ENCODE assay signal across 12 mouse cellular contexts in the genomic region with DNA sequence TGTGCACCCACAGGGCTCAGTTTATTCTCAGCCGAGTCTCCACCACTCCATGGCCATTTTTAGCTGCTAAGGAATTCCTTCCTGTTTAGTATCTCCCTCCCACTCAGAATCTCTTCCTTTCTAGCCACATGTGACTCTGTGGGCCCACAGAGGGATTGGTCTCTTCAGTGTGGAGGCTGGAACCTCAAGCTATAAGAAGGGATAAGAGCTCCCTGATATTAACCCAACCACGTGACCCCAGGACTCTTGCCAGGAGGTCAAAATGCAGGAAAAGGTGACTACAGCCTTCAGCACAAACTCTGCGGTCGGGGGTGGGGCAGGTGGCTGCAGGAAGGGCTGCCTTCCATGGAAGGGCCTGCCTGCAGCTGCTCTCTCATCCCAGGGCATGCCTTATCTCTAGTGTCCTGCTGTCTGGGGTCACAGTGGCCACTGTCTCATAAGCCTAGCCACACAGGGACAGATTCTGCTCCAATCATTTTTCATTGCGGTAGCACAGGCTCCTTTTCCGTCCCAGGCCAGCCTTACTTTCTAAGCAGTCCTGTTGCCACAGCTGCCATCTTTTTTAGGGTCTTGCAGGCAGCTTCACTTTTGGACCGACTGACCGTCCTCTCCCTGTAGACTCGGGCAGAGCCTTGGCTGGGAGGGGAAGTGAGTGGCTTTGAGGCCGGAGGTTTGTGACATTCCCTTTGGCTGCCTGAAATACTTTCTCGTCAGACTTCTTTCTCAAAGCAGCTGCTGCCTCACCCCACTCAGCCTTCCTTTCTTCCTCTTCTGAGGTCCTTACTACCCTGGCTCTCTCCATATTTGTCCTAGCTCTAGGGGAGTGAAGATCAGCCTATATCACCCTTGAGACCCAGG. TPM values are rescaled to one million over a fixed set of nuclear protein-coding genes. Genes with fewer than 3 reads are reported as not detected.
DNase-seq lines count a peak whose midpoint lies in the region; ATAC-seq and TF ChIP-seq lines count a peak whose summit lies in the region.
"Had no signal": no experiment of that assay in that cellular context is flagged by ENCODE, and none has a peak within 500 bp of the region (broad histone marks: within the 10 kb centered on the region; RNA-seq: fewer than 3 reads in every experiment).

No protein-coding gene starts in this region.

- no peak overlapping the region for H3K4me2 ChIP-seq in lung, embryonic 14.5 days
- no peak overlapping the region for H3K4me2 ChIP-seq in heart, postnatal 0 days (ENCODE audit: low read depth, low read length)
- no peak overlapping the region for H3K4me2 ChIP-seq in limb, embryonic 15.5 days
- H3K4me2 ChIP-seq: forebrain, embryonic 12.5 days; midbrain, embryonic 15.5 days had no signal

- no peak for ATAC-seq in lung, embryonic 14.5 days (ENCODE audit: insufficient read depth)
- ATAC-seq in heart, postnatal 0 days (ENCODE audit: insufficient read depth, low read depth): peak; percentile 59
- no peak for ATAC-seq in limb, embryonic 15.5 days (ENCODE audit: insufficient number of reproducible peaks, low FRiP score, low TSS enrichment, low read depth)
- peak; percentile 58 for ATAC-seq in megakaryocyte-erythroid progenitor cell, adult 5-6 weeks (replicated peaks; ENCODE audit: low FRiP score, low TSS enrichment, poor library complexity, severe bottlenecking)
- ATAC-seq: inflammation-experienced regulatory T-cells, adult 6 months; midbrain, embryonic 15.5 days had no signal

- H3K27ac ChIP-seq in lung, embryonic 14.5 days (ENCODE audit: low read depth): no peak overlapping the region
- peak overlapping the region; percentile 77 for H3K27ac ChIP-seq in heart, postnatal 0 days (ENCODE audit: low read depth)
- 0 out of 2 replicates have a peak overlapping the region, but pooled peaks have one; percentile 27 for H3K27ac ChIP-seq in limb, embryonic 15.5 days
- H3K27ac ChIP-seq: forebrain, embryonic 12.5 days; midbrain, embryonic 15.5 days had no signal

- no peaks in the 10 kb centered on the region for H3K27me3 ChIP-seq in lung, embryonic 14.5 days (ENCODE audit: insufficient read depth, low read length)
- no peaks in the 10 kb centered on the region for H3K27me3 ChIP-seq in heart, postnatal 0 days (ENCODE audit: control insufficient read depth, insufficient read depth, low read length)
- no peaks in the 10 kb centered on the region for H3K27me3 ChIP-seq in limb, embryonic 15.5 days
- H3K27me3 ChIP-seq: midbrain, embryonic 15.5 days had no signal

- TF ChIP-seq EP300 in heart, postnatal 0 days (IDR thresholded peaks at IDR 0.05; ENCODE audit: low read depth): no peak

- H3K4me1 ChIP-seq in lung, embryonic 14.5 days (ENCODE audit: insufficient read depth): peaks cover 4% of the 10 kb centered on the region; the same call in 1 of the 2 replicates
- H3K4me1 ChIP-seq in heart, postnatal 0 days (ENCODE audit: control insufficient read depth, insufficient read depth): peaks cover 48% of the 10 kb centered on the region
- H3K4me1 ChIP-seq in limb, embryonic 15.5 days: peaks cover 17% of the 10 kb centered on the region
- H3K4me1 ChIP-seq: midbrain, embryonic 15.5 days had no signal

- 22% methylated on average over 11 of the region's 11 CpGs for WGBS in lung, embryonic 14.5 days
- 8% methylated on average over 11 of the region's 11 CpGs for WGBS in heart, postnatal 0 days
- 53% methylated on average over 11 of the region's 11 CpGs for WGBS in limb, embryonic 15.5 days

- no peak overlapping the region for H3K4me3 ChIP-seq in lung, embryonic 14.5 days (ENCODE audit: low read depth, low read length)
- H3K4me3 ChIP-seq in heart, postnatal 0 days (ENCODE audit: low read depth, low read length): no peak overlapping the region
- H3K4me3 ChIP-seq in limb, embryonic 15.5 days: no peak overlapping the region
- H3K4me3 ChIP-seq: forebrain, embryonic 12.5 days; midbrain, embryonic 15.5 days had no signal

- no peaks in the 10 kb centered on the region for H3K9me3 ChIP-seq in lung, embryonic 14.5 days (ENCODE audit: low read depth, low read length)
- no peaks in the 10 kb centered on the region for H3K9me3 ChIP-seq in heart, postnatal 0 days (replicated peaks; ENCODE audit: control insufficient read depth, low read length)
- H3K9me3 ChIP-seq in limb, embryonic 15.5 days: no peaks in the 10 kb centered on the region
- H3K9me3 ChIP-seq: forebrain, embryonic 12.5 days; midbrain, embryonic 15.5 days had no signal

- TF ChIP-seq CTCF in lung, embryonic 14.5 days (IDR thresholded peaks at IDR 0.05; ENCODE audit: low read depth): no peak
- no peak for TF ChIP-seq CTCF in heart, postnatal 0 days (IDR thresholded peaks at IDR 0.05; ENCODE audit: low read depth)

- H3K9ac ChIP-seq in lung, embryonic 14.5 days: no peak overlapping the region
- peak overlapping the region; percentile 32; the same call in 1 of the 2 replicates for H3K9ac ChIP-seq in heart, postnatal 0 days (replicated peaks; ENCODE audit: low read depth, low read length)
- H3K9ac ChIP-seq in limb, embryonic 15.5 days: no peak overlapping the region
- H3K9ac ChIP-seq: forebrain, embryonic 12.5 days; midbrain, embryonic 15.5 days had no signal

- DNase-seq in lung, embryonic 14.5 days: peak; percentile 32
- no peak for DNase-seq in lung, postnatal 14 days
- DNase-seq in heart, postnatal 0 days (ENCODE audit: low spot score): peak; percentile 66
- DNase-seq in adrenal gland, adult 18-20 months (ENCODE audit: low spot score in 2 of 2): no peak
- DNase-seq in urinary bladder, postnatal 10 days (ENCODE audit: low spot score): no peak
- DNase-seq: cerebellum, adult 2 months; thymus, postnatal 25 days had no signal

- H3K36me3 ChIP-seq in lung, embryonic 14.5 days (ENCODE audit: insufficient read depth): no peaks in the 10 kb centered on the region
- no peaks in the 10 kb centered on the region for H3K36me3 ChIP-seq in heart, postnatal 0 days (replicated peaks; ENCODE audit: control insufficient read depth, insufficient read depth, low read length)
- no peaks in the 10 kb centered on the region for H3K36me3 ChIP-seq in limb, embryonic 15.5 days
- H3K36me3 ChIP-seq: forebrain, embryonic 12.5 days; midbrain, embryonic 15.5 days had no signal

RNA-seq across cellular contexts. Expression of gene Gadd45g, which starts 35.0 kb away (rescaled TPM):
- polyA plus RNA-seq in lung, embryonic 14.5 days (2014; fragmentation: Nextera tagmentation; extraction: Ambion mirVana): 26.1 and 27.2 TPM in 2 replicates
- 18.7 and 30.4 TPM in 2 replicates for total RNA-seq in heart, postnatal 0 days (2014; rRNA removed; ENCODE audit: low replicate concordance)
- 33.2 and 46.6 TPM in 2 replicates for polyA plus RNA-seq in heart, postnatal 0 days (2015; fragmentation: Nextera tagmentation; extraction: Ambion mirVana)
- 61.7 and 77.7 TPM in 2 replicates for polyA plus RNA-seq in limb, embryonic 15.5 days (2015; fragmentation: Nextera tagmentation; extraction: Ambion mirVana)
- total RNA-seq in megakaryocyte-erythroid progenitor cell, adult 5-6 weeks (2014; fragmentation: Nextera tagmentation): 3.4 and 6.4 TPM in 2 replicates
- total RNA-seq in megakaryocyte-erythroid progenitor cell, adult 5-6 weeks (2017): 11.5 and 12.9 TPM in 2 replicates
- total RNA-seq in adrenal gland, adult 18-20 months (2021): 10 to 100 TPM; 44.9 to 80.0 TPM

Comparison
In these comparisons a context has a peak if more than half of its experiments do, and no peak if none do; other contexts are left out.
1. DNase-seq: peak in lung, embryonic 14.5 days (single experiment) and heart, postnatal 0 days (single experiment); none in lung, postnatal 14 days (single experiment), adrenal gland, adult 18-20 months (0 of 2) and urinary bladder, postnatal 10 days (single experiment).
2. ATAC-seq: peak in heart, postnatal 0 days (single experiment) and megakaryocyte-erythroid progenitor cell, adult 5-6 weeks (single experiment); none in lung, embryonic 14.5 days (single experiment) and limb, embryonic 15.5 days (single experiment).